Mouse (Mus musculus) kidney, postnatal 0 days (tissue): ENCODE data around the gene Hsp90ab1. TPM values are rescaled to one million over a fixed set of nuclear protein-coding genes. Genes with fewer than 3 reads are reported as not detected.

Source experiments
- ATAC-seq: fragments of 200-750 bp; cut with Nextera tagmentation; replicated peaks from 2 replicates; pipeline ENCODE4 v1.8.0; 2017; ENCODE audit warnings: low read depth, moderate number of reproducible peaks, moderate TSS enrichment, moderate library complexity; ENCODE audit not compliant: low FRiP score
- DNase-seq: peaks from one replicate; pipeline ENCODE4 v3.0.0-alpha.2; 2016; ENCODE audit warnings: low spot score
- H3K27ac ChIP-seq: fragments of 300-500 bp; sonication (generic); 2 replicates; pipeline ENCODE4 v1.5.1; 2014; ENCODE audit warnings: mild to moderate bottlenecking
- H3K27me3 ChIP-seq: fragments of 300-500 bp; sonication (generic); 2 replicates; pipeline ENCODE4 v1.6.1; 2014; ENCODE audit warnings: low read length, mixed read lengths; ENCODE audit not compliant: insufficient read depth
- H3K36me3 ChIP-seq: fragments of 300-500 bp; sonication (generic); 2 replicates; pipeline ENCODE4 v1.6.1; 2014; ENCODE audit warnings: low read length, mixed read lengths; ENCODE audit not compliant: insufficient read depth
- H3K4me1 ChIP-seq: fragments of 300-500 bp; sonication (generic); replicated peaks from 2 replicates; pipeline ENCODE4 v1.6.1; 2014; ENCODE audit warnings: antibody characterized with exemption, low read length, mixed read lengths; ENCODE audit not compliant: insufficient read depth
- H3K4me2 ChIP-seq: fragments of 300-500 bp; sonication (generic); 2 replicates; pipeline ENCODE4 v1.6.1; 2014; ENCODE audit warnings: mild to moderate bottlenecking, low read length, moderate library complexity, mixed read lengths
- H3K4me3 ChIP-seq: fragments of 300-500 bp; sonication (generic); replicated peaks from 2 replicates; pipeline ENCODE4 v1.5.1; 2014; ENCODE audit warnings: low read depth, low read length
- H3K9ac ChIP-seq: fragments of 300-500 bp; sonication (generic); 2 replicates; pipeline ENCODE4 v1.6.1; 2014; ENCODE audit warnings: low read depth, low read length
- H3K9me3 ChIP-seq: fragments of 300-500 bp; sonication (generic); replicated peaks from 2 replicates; pipeline ENCODE4 v1.6.1; 2016; ENCODE audit warnings: low read length, inconsistent platforms, mixed read lengths
- CTCF ChIP-seq: IDR thresholded peaks from 2 replicates; pipeline ENCODE4 v1.5.1; 2016; ENCODE audit warnings: antibody characterized with exemption, low read depth, mild to moderate bottlenecking, moderate library complexity
- WGBS: fragments of 180-500 bp; shearing (Covaris S2); extraction: QIAGEN DNeasy Blood & Tissue Kit; methylation state at CpG from one replicate; pipeline ENCODE4 v1.1.7; 2014; 5-methylcytosine and 5-hydroxymethylcytosine counted together
- polyA plus RNA-seq: library from polyadenylated mRNA; unstranded; fragments of >200 nt; fragmentation: Nextera tagmentation; extraction: Ambion mirVana; gene quantifications from 2 replicates; pipeline ENCODE4 v1.2.1, GENCODE M21; 2015

Hsp90ab1 gene
- polyA plus RNA-seq, 1 experiment from 2014 or later: 1,330 TPM

GRCm38 (mm10) chr17:45575123-45575897, 2.2 kb upstream of the Hsp90ab1 start:
- 88% methylated on average over 8 of the region's 8 CpGs for WGBS
- Histone ChIP-seq H3K4me1 (peaks cover 15% of the 10 kb centered on the region; the same call in 1 of the 2 replicates), H3K27ac (0 out of 2 replicates have a peak overlapping the region, but pooled peaks have one; percentile 98), H3K4me2 (no peak overlapping the region; the same call in 1 of the 2 replicates), H3K9me3 (no peaks in the 10 kb centered on the region), H3K27me3 (no peaks in the 10 kb centered on the region), H3K9ac (peak overlapping the region; percentile 14; the same call in 1 of the 2 replicates), H3K36me3 (peaks cover 14% of the 10 kb centered on the region), H3K4me3 (no peak overlapping the region)
- no peak for ATAC-seq
- TF ChIP-seq CTCF: no peak
- DNase-seq: no peak

DNA sequence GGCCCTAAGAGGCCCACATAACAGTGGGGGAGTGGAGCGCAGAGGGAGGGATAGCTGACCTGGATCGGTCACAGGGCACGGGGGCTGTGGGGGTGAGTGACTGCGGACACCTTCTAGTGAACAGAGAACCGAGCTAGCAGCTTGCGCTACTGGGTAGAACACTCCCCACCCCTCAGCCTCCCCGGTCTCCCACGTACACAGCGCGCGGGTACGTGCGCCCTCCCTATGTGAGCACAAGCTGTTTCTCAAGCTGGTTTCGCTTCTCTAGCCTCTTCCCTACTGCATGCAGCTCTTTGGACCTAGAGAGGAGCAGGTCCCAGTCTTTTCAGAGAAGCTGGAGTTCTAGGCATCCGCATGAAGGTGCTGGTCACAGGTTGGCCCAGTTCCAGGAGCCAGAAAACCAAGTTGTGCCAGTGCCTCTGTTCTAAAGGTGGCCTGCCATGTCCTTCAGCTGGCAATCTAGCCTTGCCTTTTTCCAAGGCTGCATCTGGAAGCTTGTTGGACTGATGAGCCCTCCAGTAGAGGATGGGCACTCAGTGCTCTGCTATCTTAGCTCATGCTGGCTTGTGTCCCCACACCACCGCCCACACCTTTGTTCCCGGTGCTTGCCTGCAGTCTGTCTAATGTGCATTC, 1.2 kb upstream of the Hsp90ab1 start:
- no peaks in the 10 kb centered on the region for H3K27me3 ChIP-seq
- peak overlapping the region; percentile 100 for H3K4me3 ChIP-seq
- H3K4me1 ChIP-seq: peaks cover 18% of the 10 kb centered on the region; the same call in 1 of the 2 replicates
- H3K9me3 ChIP-seq: no peaks in the 10 kb centered on the region
- ATAC-seq (peak; percentile 40), DNase-seq (peak; percentile 77)
- peak overlapping the region; percentile 93 for H3K4me2 ChIP-seq
- H3K27ac ChIP-seq: peak overlapping the region; percentile 98
- peaks cover 24% of the 10 kb centered on the region for H3K36me3 ChIP-seq
- WGBS: under 1% methylated on average over 17 of the region's 17 CpGs
- TF ChIP-seq CTCF: no peak
- H3K9ac ChIP-seq: peak overlapping the region; percentile 81

GRCm38 (mm10) chr17:45573780-45574123, 681 bp upstream of the Hsp90ab1 start:
- DNase-seq (peak; percentile 96), ATAC-seq (peak; percentile 61)
- Histone ChIP-seq H3K36me3 (peaks cover 29% of the 10 kb centered on the region), H3K9ac (peak overlapping the region; percentile 81), H3K9me3 (no peaks in the 10 kb centered on the region), H3K27ac (peak overlapping the region; percentile 98), H3K4me1 (peaks cover 18% of the 10 kb centered on the region; the same call in 1 of the 2 replicates), H3K4me3 (peak overlapping the region; percentile 100), H3K27me3 (no peaks in the 10 kb centered on the region), H3K4me2 (peak overlapping the region; percentile 93)
- TF ChIP-seq CTCF: no peak
- WGBS: under 1% methylated on average over 18 of the region's 18 CpGs

DNA sequence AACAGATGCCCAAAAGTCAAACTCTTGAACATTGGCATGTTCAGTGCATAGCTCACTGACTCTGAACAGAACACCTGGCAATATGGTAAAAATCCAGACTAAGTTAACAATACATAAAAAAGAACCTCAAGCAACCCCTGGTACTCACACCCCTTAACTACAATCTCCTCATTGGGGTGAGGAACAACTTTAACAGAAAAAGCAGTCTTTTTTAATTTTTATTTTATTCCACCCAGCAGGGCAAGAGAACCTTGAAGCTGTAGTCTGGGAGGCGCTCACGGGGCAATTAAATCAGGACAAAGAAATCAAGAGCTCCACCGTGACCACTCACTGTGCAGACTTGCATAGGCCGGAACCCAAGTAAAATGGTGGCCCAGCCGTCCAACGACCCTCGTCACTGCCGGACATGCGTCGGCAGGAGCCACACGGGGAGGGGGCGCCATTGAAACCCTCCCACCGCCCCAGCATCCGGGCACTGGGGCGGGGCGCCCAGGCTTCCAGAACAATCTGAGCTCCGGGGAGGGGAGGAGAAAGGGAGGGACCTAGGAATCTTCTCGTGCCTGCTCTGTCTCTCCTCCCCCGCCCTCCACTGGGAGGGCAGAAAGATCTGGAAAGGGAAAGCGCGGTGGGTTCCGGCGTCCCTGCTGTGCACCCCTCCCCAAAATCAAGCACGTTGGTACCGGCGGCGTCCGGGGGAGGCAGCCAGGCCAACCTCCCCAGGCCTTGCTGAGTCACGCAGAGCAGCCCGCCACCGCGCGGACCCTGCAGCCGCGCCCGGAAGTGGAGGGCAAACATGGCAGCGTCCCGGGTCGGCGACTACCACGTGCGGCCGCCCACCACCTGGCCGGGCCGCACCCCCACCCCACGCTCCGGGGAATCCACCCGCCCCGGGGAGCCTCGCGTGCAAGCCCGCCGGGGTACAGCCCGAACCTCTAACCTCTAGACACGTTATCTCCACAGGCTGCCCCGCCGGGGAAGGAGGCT, 676 bp downstream of the Hsp90ab1 start:
- peak overlapping the region; percentile 100 for H3K4me3 ChIP-seq
- H3K9me3 ChIP-seq: no peaks in the 10 kb centered on the region
- H3K27ac ChIP-seq: peak overlapping the region; percentile 98
- peaks cover 43% of the 10 kb centered on the region for H3K36me3 ChIP-seq
- peak; percentile 98 for DNase-seq
- TF ChIP-seq CTCF: no peak
- WGBS: under 1% methylated on average over 56 of the region's 57 CpGs
- no peaks in the 10 kb centered on the region for H3K27me3 ChIP-seq
- peak overlapping the region; percentile 93 for H3K4me2 ChIP-seq
- H3K4me1 ChIP-seq: peaks cover 18% of the 10 kb centered on the region; the same call in 1 of the 2 replicates
- peak; percentile 57 for ATAC-seq
- H3K9ac ChIP-seq: peak overlapping the region; percentile 99

GRCm38 (mm10) chr17:45569999-45570398, 3.1 kb downstream of the Hsp90ab1 start:
- H3K9me3 ChIP-seq: no peaks in the 10 kb centered on the region
- TF ChIP-seq CTCF: no peak
- DNase-seq: no peak
- H3K27me3 ChIP-seq: no peaks in the 10 kb centered on the region
- WGBS: 85% methylated on average over 4 of the region's 4 CpGs
- H3K9ac ChIP-seq: no peak overlapping the region
- H3K27ac ChIP-seq: no peak overlapping the region
- peaks cover 61% of the 10 kb centered on the region for H3K36me3 ChIP-seq
- ATAC-seq: no peak
- H3K4me3 ChIP-seq: no peak overlapping the region
- peaks cover 20% of the 10 kb centered on the region for H3K4me1 ChIP-seq
- no peak overlapping the region for H3K4me2 ChIP-seq
